Mouse (Mus musculus): Measurements from ENCODE around the gene Cdkn2aipnl.

Gene Cdkn2aipnl

DNA sequence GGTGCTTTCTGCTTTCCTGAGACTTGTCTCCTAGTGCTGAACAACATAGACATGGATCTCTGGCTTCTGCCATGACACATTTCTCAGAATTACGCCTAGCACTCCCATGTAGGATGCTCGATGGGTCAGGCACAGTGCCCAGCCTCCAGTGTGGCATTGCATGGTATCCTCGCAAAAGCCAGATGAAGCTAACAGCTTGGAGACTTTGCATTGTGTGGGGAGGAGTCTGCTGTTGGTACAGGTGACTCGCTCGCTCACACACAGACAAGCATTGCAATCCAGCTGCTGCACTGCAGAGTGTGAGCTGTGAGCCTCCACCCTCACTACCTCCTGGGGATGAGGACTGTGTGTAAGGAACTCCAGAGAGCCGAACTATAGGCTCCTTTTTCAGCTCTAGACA is 21.3 kb upstream of the Cdkn2aipnl start:
- no peak for DNase-seq (ENCODE audit: low read depth)

DNA sequence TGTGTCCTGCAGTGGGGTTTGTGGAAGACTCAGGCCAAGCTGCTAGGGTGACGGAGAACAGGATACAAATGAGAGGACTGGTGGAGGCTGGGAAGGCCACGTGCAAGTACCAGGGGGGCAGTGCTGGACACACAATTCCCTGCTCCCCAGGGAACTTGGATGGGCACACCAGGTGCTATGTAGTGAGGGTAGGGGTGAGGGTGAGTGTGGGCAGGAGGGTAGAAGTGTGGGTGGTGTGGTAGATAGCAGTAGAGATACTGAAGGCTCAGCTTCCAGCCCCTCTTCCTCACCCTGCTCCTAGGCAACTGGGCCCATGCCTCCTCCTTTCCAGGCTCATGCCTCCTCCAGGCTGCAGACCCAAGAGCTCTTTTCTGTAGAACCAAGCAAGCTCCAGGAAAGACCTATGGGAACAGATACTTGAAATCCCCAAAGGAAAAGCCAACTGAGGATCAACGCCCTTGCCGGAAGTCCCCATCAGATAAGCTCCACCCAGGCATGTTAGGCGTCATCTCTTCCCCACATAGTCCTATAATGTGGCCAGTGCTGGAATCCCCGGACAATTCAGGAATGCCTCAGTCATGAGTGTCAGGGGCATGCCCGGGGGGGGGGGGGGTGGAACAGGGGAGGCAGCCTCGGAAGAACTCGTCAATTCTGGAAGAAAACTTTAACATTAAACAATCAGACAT is 18.2 kb upstream of the Cdkn2aipnl start:
- DNase-seq (ENCODE audit: low read depth), result no peak

DNA sequence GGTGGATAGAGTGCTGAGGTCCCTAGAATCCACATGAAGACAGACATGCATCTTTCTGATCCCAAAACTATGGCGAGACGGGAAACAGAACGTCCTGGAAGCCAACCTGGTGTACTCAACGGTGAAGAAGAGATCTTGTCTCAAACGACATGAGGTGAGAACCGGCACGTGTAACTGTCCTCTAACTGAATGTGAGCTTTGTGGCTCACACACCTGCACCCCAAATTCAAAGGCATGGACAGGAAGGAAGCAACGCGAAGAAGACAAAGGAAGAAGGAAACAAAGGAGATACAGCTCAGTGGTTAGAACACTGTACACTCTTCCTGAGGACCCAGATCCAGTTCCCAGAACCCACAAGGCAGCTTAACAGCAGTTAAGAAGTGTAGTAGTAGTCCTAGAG is 17.5 kb upstream of the Cdkn2aipnl start:
- no peak for DNase-seq (ENCODE audit: low read depth)

DNA sequence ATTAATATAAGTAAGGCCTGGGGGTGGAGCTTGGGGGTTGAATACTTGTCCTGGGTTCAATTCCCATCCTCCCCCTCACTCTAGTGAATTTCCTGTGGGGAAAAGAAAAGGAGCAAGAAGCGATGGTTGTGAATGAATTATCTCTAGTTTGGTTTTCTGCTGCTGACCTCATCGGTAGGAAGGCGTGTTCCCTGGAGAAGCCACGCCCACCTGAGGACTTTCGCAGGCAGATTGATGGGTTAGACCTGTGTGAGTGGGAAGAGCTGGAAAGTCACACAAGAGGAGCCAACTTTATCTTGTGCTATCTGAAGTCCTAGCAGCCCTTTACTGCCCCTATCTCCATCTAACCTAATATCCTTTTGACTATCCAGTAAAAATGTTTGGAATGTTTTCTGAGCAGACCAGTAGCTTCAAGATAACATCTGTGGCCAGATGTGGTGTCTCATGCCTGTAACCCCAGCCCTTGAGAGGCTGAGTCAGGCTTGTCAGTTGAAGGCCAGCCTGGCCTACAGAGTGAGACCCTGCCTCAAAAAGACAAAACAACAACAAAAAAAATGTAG is 15.5 kb upstream of the Cdkn2aipnl start:
- no peak for DNase-seq (ENCODE audit: low read depth)

DNA sequence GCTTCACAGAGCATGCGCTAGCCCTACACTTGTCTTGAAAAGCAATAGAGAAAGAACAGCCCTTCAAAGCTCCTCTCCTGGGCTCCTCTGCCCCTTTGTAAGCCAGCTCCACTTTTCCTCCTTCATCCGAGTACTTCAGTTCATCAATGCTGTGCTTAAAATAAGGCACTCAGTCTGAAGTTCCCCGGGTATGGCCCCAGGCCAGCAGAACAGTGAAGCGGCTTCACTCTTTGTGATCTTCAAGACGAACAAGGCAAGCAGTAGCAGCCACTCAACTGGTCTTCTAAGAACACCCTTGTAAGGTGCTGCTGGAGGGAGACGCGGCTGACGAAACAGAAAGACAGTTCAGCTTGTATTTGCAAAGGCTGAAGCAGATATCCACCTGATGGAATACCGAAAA is 11.3 kb upstream of the Cdkn2aipnl start:
- DNase-seq (ENCODE audit: low read depth), result no peak

DNA sequence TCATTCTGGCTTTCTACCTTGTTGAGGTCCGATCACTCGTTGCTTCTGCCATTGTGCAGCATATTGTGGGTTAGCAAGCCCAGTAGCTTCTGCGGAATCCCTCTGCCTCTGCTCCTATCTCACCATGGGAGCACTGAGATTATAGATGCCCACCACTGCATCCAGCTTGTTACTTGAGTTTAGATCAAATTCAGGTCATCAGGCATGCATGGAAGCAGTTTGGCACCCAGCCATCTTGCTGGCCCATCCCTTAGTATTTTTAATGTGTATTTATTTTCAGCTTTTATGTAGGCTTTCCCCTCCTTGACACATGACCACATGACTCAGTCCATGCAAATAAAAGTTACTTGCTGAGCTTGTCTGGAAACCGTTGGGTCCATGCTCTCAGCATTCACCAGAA is 9.7 kb upstream of the Cdkn2aipnl start:
- no peak for DNase-seq (ENCODE audit: low read depth)

GRCm38 (mm10) chr11:51959511-51959910 is 8.0 kb upstream of the Cdkn2aipnl start:
- DNase-seq (ENCODE audit: low read depth), result no peak

DNA sequence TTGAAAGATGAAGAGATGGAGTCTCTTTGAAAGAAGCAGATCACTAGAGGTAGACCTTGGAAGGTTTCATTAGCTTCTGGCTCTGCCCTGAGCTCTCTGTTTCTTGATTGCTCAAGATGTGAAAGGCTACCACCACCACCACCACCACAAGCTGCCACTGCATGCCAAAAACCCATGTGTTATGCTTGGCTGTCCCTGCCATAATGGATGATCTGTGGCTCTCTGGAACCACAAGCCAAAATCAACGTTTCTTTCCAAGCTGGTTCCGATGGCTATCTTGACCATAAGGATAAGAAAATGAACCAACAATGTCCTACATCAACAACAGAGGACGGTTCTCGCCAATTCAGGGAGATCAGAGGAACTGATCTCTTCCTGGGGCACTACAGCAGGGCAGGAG is 7.4 kb upstream of the Cdkn2aipnl start:
- DNase-seq (ENCODE audit: low read depth), result no peak

GRCm38 (mm10) chr11:51960967-51961471 is 6.4 kb upstream of the Cdkn2aipnl start:
- no peak for DNase-seq (ENCODE audit: low read depth)

DNA sequence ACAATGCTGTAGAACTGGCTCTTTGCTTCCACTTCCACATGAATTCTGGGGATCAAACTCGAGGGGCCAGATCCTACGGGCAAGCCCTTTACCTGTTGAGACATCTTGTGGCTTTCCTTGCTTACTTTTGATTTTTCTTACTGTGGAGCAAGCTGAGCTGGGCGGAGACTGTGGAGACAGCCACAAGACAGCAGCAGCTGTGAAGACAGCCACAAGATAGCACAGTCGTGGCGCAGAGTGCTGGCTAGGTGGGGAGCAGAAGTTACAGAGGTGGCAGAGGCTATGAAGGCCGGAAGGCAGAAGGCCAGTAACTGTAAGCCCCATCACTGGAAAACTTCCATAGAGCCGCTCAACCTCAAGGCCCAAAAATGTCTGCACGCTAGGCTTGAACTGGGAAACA is 5.7 kb upstream of the Cdkn2aipnl start:
- no peak for DNase-seq (ENCODE audit: low read depth)

- no peak for DNase-seq (ENCODE audit: low read depth)
Observed at GRCm38 (mm10) chr11:51962277-51962676, 5.2 kb upstream of the Cdkn2aipnl start.

DNA sequence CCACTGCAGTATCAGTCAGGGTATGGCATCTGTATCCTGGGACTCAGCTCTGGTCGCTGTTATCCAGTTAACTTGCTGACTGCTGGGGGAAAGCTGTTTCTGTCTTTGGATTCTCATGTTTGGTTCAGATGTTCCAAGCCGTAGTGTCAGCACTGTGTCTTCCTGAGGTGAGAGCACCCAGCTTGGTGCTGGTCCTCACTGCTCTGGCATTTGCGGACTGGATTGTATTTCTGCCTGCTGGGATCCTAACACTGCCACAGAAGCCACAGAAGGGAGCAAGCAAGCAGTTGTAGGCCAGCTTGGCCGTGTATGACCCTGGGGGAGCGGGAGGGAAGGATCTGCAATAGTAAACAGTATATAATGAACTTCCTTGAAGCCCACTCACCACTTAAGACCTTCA is 810 bp upstream of the Cdkn2aipnl start:
- DNase-seq (ENCODE audit: low read depth), result no peak

GRCm38 (mm10) chr11:51968896-51969295 is 1.4 kb downstream of the Cdkn2aipnl start:
- no peak for DNase-seq (ENCODE audit: low read depth)

DNA sequence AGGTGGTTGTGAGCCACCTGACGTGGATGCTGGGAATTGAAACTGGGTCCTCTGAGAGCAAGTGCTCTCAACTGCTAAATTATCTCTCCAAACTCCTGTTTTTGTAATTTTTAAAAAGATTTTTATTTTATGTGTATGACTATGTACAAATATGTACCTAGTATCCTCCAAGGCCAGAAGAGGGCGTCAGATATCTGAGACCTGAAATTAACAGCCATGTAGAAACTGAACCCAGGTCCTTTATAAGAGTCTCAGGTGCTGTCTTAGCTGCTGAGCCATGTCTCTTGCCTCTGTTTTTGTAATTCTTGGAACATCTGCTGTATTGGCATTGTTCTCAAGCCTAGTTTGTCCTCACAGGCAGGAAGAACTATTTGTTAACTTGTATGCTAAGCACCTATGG is 2.0 kb downstream of the Cdkn2aipnl start:
- DNase-seq (ENCODE audit: low read depth), result no peak

DNA sequence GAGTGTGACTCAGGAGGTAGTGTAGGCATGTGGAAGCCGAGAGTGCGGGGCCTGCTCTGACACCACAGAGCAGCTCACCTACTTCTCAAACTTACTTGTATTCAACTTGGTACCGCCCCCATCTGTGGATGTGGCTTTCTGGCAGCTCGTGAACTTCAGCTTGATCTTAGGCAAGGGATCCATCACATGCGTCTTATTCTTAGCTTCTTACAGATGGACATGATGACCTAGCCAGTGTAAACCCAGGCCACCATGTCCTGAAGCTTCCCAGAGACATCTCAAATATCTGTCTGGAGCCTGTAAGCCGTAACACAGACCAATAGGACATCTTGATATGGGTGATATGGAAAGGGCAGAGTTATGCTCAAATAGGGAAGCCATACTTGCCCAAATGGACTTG is 4.2 kb downstream of the Cdkn2aipnl start:
- DNase-seq (ENCODE audit: low read depth), result no peak

GRCm38 (mm10) chr11:51999611-52000289 is 32.3 kb downstream of the Cdkn2aipnl start:
- peak; percentile 15 for DNase-seq (ENCODE audit: low read depth)

DNA sequence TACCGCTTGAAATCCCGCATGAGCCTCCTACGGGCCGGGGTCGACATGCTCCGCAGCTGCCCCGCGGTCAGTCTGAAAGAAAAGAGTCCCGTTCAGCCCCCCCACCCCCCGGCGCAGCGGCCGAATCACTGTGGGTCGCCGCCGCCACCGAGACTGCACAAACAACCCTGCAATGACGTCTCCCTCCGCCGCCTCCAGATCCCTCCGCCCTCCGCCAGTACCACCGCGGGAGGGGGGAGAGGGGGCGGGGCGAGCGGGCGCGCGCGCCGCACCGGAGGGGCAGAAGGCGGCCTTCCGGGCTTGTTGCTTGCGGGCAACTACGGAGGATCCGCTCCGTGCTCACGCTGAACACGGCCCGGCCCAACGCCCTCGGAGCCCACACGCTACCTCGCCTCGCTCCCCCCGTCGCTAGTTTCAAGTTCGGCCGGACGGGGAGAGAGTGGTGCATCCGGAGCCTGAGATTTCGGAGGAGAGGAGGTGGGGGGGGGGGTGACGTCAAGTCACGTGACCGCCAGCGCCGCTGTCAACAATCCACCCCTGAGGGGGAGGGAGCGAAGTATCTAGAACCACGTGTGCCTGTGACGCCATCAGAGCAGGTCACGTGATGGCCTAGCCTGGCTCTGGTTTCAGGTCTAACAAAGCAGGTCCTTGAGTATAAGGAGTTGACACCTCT is 33.0 kb downstream of the Cdkn2aipnl start, which contains the start of gene Ube2b:
Ube2b (minus strand) TSS at position 473 of the 673 bp plus-strand sequence.
- DNase-seq (ENCODE audit: low read depth), result peak; percentile 96

DNA sequence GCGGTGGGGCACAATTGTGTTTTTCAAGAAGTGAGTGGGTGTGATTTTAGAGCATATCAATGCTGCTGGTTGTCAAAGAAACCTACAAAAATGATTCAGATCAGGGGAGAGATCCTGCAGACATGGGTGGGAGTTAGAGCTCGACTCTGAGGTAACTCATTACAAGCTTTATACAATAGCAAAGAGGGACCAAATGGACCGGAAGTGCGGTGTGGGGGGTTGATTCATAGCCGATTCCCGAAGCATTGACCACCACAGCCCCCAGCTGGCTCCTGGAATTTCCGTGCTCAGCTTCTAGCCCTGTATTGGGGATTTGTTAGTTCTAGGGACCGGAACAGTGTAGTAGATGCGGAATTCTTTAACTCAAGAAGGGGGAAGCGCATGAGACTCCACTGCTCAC is 33.9 kb downstream of the Cdkn2aipnl start:
- DNase-seq (ENCODE audit: low read depth), result no peak

GRCm38 (mm10) chr11:52001861-52002260 is 34.4 kb downstream of the Cdkn2aipnl start:
- DNase-seq (ENCODE audit: low read depth), result no peak

- DNase-seq (ENCODE audit: low read depth), result no peak
Observed at GRCm38 (mm10) chr11:52002842-52003504, 35.5 kb downstream of the Cdkn2aipnl start.

GRCm38 (mm10) chr11:52003505-52003771 is 36.0 kb downstream of the Cdkn2aipnl start:
- DNase-seq (ENCODE audit: low read depth), result peak; percentile 39

- DNase-seq (ENCODE audit: low read depth), result peak; percentile 94
Observed at GRCm38 (mm10) chr11:52003772-52004528, 36.5 kb downstream of the Cdkn2aipnl start, which contains the start of gene Cdkl3. Gene Cdkl3, plus strand, starts transcription at chr11:52004221.
